Mouse (Mus musculus): ENCODE data around the gene Gdf1.

Gdf1 gene

DNA sequence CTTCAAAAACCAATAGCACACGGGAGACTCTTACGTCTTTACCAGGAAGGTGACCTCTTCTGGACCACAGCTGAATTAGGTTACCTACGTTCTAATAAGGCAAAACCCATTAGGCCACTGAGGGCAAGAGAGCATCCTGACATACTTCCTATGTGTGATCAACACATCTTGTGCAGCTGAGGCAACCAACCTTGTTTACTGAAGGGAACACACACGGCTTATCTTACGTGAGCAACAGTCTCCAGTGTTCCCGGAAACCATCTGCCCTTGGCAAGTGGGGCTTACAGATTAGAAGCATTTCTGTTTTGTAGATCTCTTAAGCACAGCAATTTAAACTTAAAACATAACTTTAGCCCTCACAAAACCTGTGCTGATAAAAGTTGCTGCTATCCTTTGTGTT, 2.1 kb upstream of the Gdf1 start:
- in situ Hi-C loops (cut with MboI; ENCODE audit: low pct_unique_long_range_greater_than_20kb in 1 of 2, low sequenced_read_pairs in 2 of 2, unreplicated experiment in 1 of 2): no loop called here

DNA sequence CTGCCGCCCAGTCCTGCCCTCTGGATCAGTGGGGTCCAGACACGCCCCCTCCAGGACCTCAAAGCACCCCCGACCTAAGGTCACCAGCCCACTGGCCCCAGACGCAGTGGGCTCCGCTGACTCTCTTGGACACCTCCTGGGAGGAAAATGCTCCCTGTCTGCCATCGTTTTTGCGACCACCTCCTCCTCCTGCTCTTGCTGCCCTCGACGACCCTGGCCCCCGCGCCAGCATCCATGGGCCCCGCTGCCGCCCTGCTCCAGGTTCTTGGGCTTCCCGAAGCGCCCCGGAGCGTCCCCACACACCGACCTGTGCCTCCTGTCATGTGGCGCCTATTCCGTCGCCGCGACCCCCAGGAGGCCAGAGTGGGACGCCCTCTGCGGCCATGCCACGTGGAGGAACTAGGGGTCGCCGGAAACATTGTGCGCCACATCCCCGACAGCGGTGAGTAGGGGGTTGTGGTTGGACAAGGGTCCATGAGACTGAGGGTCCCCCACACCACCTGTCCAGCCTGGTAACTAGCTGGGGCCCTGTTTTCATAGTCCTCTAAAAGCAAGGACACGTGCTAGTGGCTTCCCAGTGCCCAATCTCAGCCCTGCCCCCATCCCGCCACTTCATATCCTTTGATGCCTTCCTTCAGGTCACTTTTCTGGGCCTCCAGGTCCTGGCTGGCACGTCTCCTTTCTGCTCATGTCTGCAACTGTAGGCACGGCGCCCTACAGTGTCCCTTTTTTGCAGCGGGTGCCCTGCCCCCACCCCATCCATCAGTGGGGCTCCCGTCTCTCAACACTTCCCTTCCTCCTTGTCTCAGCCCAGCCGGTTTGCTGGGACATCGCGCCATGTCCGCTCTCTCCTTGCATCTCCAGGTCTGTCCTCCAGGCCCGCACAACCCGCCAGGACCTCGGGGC, 471 bp downstream of the Gdf1 start:
- in situ Hi-C loops (cut with MboI; ENCODE audit: low pct_unique_long_range_greater_than_20kb in 1 of 2, low sequenced_read_pairs in 2 of 2, unreplicated experiment in 1 of 2): no loop called here

DNA sequence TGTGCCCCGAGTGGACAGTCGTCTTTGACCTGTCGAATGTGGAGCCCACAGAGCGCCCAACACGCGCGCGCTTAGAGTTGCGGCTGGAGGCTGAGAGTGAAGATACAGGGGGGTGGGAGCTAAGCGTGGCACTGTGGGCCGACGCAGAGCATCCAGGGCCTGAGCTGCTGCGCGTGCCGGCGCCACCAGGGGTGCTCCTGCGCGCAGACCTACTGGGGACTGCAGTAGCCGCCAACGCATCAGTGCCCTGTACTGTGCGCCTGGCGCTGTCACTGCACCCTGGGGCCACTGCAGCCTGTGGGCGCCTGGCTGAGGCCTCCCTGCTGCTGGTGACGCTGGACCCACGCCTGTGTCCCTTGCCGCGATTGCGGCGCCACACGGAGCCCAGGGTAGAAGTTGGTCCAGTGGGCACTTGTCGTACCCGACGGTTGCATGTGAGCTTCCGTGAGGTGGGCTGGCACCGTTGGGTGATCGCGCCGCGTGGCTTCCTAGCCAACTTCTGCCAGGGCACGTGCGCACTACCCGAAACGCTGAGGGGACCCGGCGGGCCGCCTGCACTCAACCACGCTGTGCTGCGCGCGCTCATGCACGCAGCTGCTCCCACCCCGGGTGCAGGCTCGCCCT, 1.2 kb downstream of the Gdf1 start:
- in situ Hi-C loops (cut with MboI; ENCODE audit: low pct_unique_long_range_greater_than_20kb in 1 of 2, low sequenced_read_pairs in 2 of 2, unreplicated experiment in 1 of 2): no loop called here

DNA sequence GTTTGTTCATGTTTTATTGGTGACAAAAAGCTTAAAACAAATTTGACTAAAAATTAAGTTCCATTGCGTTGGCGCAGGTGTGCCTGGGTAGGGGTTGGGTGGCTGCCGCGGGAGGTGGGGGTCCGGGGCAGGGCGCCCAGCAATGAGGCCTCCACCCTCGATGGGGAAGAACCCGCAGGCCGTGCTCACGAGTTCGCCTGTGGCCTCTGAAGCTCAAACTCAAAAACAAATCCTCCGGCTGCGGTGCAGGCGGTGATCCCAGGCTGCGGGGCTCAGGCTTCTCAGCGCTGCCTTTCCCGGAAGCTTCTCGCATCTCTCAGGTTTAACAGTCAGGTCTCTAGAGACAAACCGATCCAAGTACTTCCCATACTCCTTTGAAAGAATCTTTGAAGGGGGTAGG, 1.9 kb downstream of the Gdf1 start:
- in situ Hi-C loops (cut with MboI; ENCODE audit: low pct_unique_long_range_greater_than_20kb in 1 of 2, low sequenced_read_pairs in 2 of 2, unreplicated experiment in 1 of 2): no loop called here

DNA sequence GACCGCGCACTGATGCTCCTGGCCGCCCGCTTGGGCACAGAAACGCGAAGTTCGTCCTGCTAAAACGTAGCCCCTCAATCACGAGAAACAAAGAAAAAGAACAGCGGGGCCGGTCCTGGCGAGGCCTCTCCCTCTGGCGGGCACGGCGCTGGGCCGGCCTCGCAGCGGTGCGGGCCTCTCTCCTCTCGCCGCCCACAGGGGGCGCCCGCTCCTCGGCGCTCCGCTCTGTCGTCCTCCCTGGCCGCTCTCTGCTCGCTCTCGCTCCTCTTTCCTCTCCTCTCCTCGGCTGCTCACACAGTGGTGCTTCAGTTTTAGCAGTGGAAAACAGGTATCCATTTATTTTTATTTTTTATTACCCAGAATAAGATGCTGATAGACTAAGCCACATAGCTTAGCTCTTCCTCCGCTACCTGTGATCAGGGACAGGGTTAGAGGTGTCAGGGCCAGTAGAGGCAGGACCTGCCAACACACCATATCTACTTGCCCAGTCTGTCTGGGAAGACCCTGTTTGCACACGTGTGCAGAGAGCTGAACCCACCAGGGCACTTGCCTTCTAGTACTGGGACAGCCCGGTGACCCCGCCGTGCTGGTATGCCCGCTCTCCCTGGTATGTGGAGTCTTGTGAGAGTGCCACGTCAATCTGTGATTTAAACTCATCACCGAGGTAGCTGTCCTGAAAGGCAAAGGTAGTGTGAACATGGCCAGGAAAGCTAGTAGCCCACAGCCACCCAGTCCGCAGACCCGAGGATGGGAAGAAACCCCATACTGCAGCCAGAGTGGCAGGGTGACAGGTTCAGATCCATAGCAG, 2.7 kb downstream of the Gdf1 start:
- in situ Hi-C loops (cut with MboI; ENCODE audit: low pct_unique_long_range_greater_than_20kb in 1 of 2, low sequenced_read_pairs in 2 of 2, unreplicated experiment in 1 of 2): no loop called here

DNA sequence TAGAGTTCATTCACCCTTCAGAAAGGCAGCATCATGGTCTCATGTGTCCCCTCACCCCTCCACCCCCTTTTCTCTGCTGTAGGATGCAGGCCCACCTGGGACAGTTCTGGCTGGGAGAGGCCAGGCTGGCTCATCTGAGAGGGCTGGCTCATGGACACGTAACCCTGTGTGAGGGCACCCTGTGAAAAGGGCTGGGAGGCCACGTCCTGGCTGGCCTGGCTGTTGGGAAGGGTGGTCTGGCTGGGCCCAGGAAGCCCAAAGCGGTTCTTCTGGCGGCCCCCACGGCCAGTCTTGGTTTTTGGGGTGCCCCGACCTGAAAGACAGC, 3.2 kb downstream of the Gdf1 start:
- in situ Hi-C loops (cut with MboI; ENCODE audit: low pct_unique_long_range_greater_than_20kb in 1 of 2, low sequenced_read_pairs in 2 of 2, unreplicated experiment in 1 of 2): no loop called here

DNA sequence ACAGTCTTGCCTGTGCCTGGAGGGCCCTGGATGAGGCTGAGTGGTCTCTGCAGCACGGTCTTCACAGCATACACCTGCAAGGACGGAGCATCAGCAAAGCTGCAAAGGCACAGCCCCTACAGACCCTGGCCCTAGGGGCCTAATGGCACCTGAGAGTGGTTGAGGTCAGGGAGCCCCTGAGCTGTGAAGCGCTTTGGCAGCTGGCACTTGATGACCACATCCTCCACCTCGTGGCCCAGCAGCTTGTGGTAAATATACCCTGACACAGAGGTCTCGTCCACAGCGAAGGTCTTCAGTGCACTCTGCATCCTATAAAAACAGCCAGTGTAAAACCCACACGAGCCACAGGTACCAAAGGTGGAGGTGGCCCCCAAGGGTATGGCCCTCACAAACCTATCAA, 9.3 kb downstream of the Gdf1 start:
- in situ Hi-C loops (cut with MboI; ENCODE audit: low pct_unique_long_range_greater_than_20kb in 1 of 2, low sequenced_read_pairs in 2 of 2, unreplicated experiment in 1 of 2): no loop called here

DNA sequence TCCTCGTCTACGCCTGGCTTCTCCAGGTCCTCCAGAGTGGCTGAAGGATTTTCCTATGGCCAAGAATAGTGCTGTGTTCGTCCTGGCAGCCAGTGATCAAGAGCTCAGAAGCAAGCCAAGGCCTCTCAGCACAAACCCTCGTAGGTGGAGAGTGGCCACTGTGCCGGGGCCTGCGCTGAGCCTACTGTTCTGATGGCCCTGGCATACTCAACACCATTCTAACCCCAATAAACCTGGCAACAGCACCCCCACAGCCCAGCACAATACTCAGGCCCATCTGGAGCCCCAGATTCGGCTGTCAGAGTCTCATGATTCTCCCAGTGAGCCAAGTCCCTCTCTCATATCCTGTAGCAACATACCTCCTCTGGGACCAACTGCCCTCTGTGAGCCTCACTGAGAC, 11.0 kb downstream of the Gdf1 start:
- in situ Hi-C loops (cut with MboI; ENCODE audit: low pct_unique_long_range_greater_than_20kb in 1 of 2, low sequenced_read_pairs in 2 of 2, unreplicated experiment in 1 of 2): no loop called here

DNA sequence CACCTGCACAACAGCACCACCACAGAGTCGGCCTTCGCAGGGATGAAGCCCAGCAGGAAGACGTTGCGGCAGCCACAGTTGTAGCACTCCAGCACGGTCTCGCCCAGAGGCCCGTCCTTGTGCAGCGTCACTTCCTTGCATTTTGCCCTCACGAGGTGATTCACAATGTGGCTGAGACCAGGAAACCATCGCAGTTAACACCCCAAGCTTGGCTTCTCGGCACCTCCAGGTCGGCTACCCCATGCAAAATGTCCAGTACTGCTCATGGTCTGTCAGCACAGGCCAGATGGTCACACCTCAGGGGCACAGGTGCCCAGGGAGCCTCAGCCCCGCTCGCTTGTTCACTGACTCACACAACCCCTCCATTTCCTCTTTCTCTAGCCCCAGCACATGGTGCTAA, 12.4 kb downstream of the Gdf1 start:
- in situ Hi-C loops (cut with MboI; ENCODE audit: low pct_unique_long_range_greater_than_20kb in 1 of 2, low sequenced_read_pairs in 2 of 2, unreplicated experiment in 1 of 2): no loop called here

DNA sequence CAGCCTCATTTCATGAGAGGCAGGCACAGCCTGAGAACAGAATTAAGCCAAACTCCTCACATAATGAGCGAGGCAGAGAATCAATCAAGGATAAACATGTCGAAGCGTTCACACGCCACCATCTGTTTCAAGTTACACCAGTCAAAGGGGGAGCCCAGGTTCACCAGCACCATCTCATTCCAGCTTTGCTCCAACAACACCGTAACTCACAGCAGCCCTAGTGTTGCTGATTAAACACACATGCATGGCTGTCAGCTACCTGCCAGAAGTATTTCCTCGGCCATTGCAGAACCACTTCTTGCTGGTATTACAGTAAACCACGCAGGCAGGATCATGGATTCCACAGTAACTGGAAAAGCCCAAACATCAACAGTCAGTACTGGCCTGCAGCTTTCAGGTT, 13.5 kb downstream of the Gdf1 start:
- in situ Hi-C loops (cut with MboI; ENCODE audit: low pct_unique_long_range_greater_than_20kb in 1 of 2, low sequenced_read_pairs in 2 of 2, unreplicated experiment in 1 of 2): no loop called here

DNA sequence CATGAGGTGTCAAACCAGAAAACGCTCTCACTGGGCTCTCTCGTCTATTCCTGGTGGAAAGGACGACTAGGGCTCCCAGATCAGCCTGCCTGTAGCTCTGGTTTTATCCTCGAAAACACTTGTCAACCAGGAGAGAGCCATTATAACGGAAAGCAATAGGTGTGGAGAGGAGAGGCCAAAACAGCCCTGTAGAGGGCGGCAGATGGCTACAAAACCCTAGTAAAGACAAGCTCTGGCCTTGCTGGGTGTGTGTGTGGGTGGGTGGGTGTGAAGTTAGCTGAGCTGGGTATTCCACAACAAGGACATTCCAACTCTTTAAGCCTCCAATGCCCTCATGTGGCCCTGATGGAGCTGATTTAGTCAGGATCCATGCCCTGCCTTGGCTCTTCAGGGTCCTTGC, 14.1 kb downstream of the Gdf1 start:
- in situ Hi-C loops (cut with MboI; ENCODE audit: low pct_unique_long_range_greater_than_20kb in 1 of 2, low sequenced_read_pairs in 2 of 2, unreplicated experiment in 1 of 2): no loop called here

DNA sequence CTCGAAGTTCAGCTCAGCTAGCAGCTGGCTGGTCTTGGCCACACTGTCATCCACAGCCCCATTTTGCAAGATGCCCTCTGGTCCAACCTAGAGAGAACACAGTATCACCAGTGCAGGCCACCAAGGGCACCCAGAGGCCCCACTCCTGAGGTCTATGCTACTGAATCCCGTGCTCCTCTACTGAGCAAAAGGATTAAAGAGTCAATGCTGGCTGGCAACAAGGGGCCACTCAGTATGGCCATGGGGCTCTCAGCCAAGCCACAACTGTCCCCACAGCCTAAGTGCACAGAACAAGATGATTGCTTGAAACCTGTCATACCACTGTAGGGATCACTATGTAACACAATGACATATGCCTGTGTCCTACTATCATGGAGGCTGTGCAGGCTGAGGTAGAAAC, 14.7 kb downstream of the Gdf1 start:
- in situ Hi-C loops (cut with MboI; ENCODE audit: low pct_unique_long_range_greater_than_20kb in 1 of 2, low sequenced_read_pairs in 2 of 2, unreplicated experiment in 1 of 2): no loop called here

DNA sequence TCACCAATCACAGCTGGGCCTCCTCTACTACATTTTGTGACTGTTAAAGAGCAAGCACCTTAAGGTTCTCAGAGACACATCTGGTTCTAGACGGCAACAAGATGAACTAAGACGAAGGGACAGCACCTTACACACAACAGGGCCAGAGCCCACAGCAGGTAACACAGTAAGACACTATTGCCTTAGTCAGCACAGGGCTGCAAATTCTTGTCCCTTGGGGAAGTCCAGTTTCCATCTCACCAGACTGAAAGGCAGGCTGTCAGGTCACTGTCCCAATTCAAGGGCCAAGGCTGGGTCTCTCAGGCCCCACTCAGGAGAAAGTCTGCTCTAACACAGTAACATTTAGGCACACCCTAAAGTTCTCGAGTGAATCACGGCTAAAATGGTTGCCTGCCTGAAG, 17.8 kb downstream of the Gdf1 start:
- in situ Hi-C loops (cut with MboI; ENCODE audit: low pct_unique_long_range_greater_than_20kb in 1 of 2, low sequenced_read_pairs in 2 of 2, unreplicated experiment in 1 of 2): no loop called here

DNA sequence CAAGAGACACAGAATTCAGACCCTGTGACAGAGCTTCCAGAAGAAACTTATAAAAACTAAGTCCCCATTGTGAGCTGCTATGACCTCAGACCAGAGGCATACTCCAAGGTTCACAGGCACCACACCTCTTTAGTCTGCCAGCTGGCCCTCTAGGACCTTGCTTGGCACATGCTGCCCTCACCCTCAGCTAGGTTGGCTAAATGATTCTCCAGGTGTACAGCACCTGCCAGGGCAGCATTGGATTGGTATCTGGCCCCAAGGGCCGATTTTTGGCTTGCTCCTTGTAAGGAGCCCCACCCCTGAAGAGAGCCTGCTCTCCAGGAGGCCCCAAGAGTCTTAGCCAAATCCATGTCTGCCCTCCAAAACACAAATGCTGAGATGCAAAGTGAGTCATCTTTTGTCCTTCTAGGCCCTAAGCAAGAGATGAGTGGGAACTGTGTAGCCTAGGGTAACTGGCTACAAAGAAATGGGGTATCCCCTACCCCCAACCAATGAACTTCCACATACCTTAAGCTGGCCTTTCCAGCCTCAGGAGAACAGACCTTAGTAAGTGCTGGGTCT, 18.3 kb downstream of the Gdf1 start:
- in situ Hi-C loops (cut with MboI; ENCODE audit: low pct_unique_long_range_greater_than_20kb in 1 of 2, low sequenced_read_pairs in 2 of 2, unreplicated experiment in 1 of 2): no loop called here

DNA sequence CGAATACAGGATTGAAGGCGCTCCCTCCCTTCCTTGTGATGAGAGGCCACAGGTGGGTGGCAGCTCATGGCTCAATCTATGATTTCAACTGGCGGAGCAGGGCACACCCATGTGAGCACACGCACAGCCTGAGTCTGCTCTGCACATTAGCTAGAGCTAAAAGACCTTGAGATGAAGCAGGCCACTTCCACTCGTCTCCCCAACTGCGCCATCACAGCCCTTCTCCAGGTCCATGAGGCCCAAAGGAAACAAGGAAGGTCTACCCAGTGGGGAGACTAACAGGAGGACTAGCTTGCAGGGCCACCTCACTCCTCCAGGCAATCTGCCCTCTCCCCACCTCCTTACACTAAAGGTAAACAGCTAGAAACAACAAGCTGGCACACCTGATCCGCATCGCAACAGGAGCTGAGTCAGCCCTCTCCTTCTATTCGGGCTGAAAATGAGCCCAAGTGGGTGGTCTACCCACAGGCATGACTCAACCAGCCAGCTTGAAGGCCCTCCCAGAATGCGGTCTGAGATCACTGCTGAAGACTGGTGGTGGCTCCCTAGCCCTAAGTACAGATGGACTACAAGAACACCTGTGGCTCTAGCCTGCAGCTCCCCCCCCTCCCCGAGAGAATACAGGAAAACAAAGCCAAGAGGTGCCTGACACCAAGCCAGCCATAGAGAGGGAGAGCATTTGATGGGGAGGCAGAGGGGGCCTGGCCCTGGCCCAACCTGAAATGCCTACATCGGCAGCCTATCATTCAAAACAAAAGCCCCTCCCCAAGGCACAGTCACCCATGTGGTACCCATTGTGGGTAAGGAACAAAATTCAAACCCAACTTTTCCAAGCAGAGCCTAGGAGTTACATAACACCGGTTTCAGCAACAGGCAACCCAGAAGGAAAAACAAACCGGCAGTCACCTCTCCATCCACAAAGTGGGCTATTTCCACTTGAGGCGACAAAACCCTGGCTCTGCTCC, 21.7 kb downstream of the Gdf1 start:
- in situ Hi-C loops (cut with MboI; ENCODE audit: low pct_unique_long_range_greater_than_20kb in 1 of 2, low sequenced_read_pairs in 2 of 2, unreplicated experiment in 1 of 2): no loop called here

DNA sequence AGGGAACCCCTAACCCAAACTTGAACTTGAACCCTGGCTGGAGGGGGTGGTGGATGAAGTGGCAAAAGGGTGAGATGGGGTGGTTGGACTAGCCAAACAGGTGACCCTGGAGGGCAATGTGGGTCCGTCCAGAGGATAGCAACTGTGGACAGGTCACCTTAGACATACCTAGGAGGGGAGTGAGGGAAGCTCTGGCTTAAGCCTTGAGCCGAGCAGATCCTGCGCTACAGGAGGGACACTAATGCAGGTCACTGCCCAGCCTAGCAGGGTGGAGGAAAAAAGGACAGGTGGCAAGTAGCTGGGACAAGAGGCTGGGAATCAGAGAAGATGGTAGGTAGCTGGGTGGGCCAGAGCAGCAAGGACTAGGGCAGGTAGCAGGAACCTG, 22.4 kb downstream of the Gdf1 start:
- in situ Hi-C loops (cut with MboI; ENCODE audit: low pct_unique_long_range_greater_than_20kb in 1 of 2, low sequenced_read_pairs in 2 of 2, unreplicated experiment in 1 of 2): no loop called here

DNA sequence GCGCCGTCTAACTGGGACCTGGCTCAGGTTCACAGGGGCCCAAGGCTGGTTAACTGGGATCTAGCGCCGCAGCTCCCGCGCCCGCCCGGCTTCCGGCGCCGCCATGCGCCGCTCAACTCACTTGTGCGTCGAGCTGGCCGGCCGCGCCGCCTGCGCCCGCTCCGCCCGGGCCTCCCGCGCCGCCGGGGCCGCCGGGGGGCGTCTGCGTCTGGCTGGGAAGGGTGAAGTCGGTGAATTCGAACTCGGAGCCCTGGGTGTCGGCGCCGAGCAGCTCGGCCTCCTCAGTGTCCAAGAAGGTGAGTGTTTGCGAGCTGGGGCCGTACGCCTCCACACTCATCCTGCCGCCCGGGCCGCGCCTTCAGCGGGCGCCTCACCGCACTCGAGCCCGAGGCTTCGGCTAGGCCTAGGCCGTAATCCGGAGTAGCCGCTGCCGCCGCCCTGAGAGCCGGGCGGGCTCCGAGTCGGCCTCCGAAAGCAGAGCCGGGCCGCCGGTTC, 23.1 kb downstream of the Gdf1 start:
- in situ Hi-C loops (cut with MboI; ENCODE audit: low pct_unique_long_range_greater_than_20kb in 1 of 2, low sequenced_read_pairs in 2 of 2, unreplicated experiment in 1 of 2): no loop called here

DNA sequence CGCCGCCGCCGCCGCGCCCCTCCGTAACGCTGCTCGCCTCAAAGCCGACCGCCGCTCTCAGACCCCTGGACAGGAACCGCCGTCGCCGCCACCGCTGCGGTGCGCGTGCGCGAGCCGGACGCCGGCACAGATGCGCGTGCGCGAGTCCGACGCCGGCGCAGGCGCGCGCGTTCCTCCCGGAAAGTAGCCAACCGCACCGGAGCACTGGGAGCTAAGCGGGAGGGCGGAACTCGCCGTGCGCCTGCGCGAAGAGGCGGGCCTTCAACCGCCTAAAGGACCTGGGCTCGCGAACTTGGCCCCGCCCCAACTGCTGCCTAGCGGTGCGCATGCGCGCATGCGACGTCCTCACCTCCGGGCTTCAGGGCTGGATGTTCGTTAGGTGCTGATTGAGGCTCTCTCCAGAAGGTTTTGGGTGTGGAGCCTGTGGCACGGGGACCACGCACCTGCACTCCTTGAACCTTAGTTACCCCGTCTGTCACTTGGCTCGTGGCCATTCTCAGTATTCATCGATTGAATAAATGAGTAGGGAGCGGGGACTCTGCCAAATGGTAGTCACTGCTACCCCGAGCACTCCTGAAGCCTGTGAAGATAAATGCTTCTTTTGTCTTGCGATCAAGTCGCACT, 23.7 kb downstream of the Gdf1 start, which contains the start of gene Upf1:
Gene Upf1 (minus strand): TSS at position 85 of the 624 bp plus-strand sequence.
- in situ Hi-C loops (cut with MboI; ENCODE audit: low pct_unique_long_range_greater_than_20kb in 1 of 2, low sequenced_read_pairs in 2 of 2, unreplicated experiment in 1 of 2): no loop called here
